Mouse (Mus musculus) liver, embryonic 12.5 days (tissue): ENCODE results near the gene Tpcn2. TPM values are rescaled to one million over a fixed set of nuclear protein-coding genes. Genes with fewer than 3 reads are reported as not detected.

Source experiments
- ATAC-seq: fragments of 200-750 bp; cut with Nextera tagmentation; 2 replicates; pipeline ENCODE4 v1.8.0; 2017; ENCODE audit warnings: moderate number of reproducible peaks, mild to moderate bottlenecking, moderate library complexity
- H3K27ac ChIP-seq: fragments of 300-500 bp; sonication (generic); 2 replicates; pipeline ENCODE4 v1.5.1; 2016; ENCODE audit warnings: mild to moderate bottlenecking
- H3K27me3 ChIP-seq: fragments of 300-500 bp; sonication (generic); replicated peaks from 2 replicates; pipeline ENCODE4 v1.6.1; 2016; ENCODE audit warnings: mild to moderate bottlenecking, moderate library complexity
- H3K36me3 ChIP-seq: fragments of 300-500 bp; sonication (generic); 2 replicates; pipeline ENCODE4 v1.6.1; 2016; ENCODE audit warnings: mild to moderate bottlenecking, moderate library complexity
- H3K4me1 ChIP-seq: fragments of 300-500 bp; sonication (generic); 2 replicates; pipeline ENCODE4 v1.6.1; 2016
- H3K4me2 ChIP-seq: fragments of 300-500 bp; sonication (generic); 2 replicates; pipeline ENCODE4 v1.6.1; 2016; ENCODE audit warnings: mild to moderate bottlenecking, moderate library complexity
- H3K4me3 ChIP-seq: fragments of 300-500 bp; sonication (generic); 2 replicates; pipeline ENCODE4 v1.5.1; 2016; ENCODE audit warnings: mild to moderate bottlenecking, moderate library complexity
- H3K9ac ChIP-seq: fragments of 300-500 bp; sonication (generic); 2 replicates; pipeline ENCODE4 v1.6.1; 2016; ENCODE audit warnings: mild to moderate bottlenecking, moderate library complexity
- H3K9me3 ChIP-seq: fragments of 300-500 bp; sonication (generic); replicated peaks from 2 replicates; pipeline ENCODE4 v1.6.1; 2016; ENCODE audit warnings: mild to moderate bottlenecking, moderate library complexity
- WGBS: fragments of 180-500 bp; shearing (Covaris S2); methylation state at CpG from one replicate; pipeline ENCODE4 v1.1.7; 2016; ENCODE audit not compliant: insufficient replicate concordance; 5-methylcytosine and 5-hydroxymethylcytosine counted together
- polyA plus RNA-seq: library from polyadenylated mRNA; unstranded; fragments of >200 nt; fragmentation: Nextera tagmentation; extraction: Ambion mirVana; gene quantifications from 2 replicates; pipeline ENCODE4 v1.2.1, GENCODE M21; 2016

Tpcn2 gene
- polyA plus RNA-seq, 1 experiment from 2014 or later = 2.9 TPM

- no peaks in the 10 kb centered on the region for H3K36me3 ChIP-seq
- no peak overlapping the region for H3K27ac ChIP-seq
- H3K4me3 ChIP-seq = no peak overlapping the region
- H3K9ac ChIP-seq = no peak overlapping the region
- H3K27me3 ChIP-seq = peaks cover 10% of the 10 kb centered on the region
- H3K9me3 ChIP-seq = no peaks in the 10 kb centered on the region
- no peak overlapping the region for H3K4me2 ChIP-seq
- peaks cover 21% of the 10 kb centered on the region for H3K4me1 ChIP-seq
- WGBS = 45% methylated on average over 4 of the region's 4 CpGs
- ATAC-seq = no peak
These were observed 73.2 kb downstream of the Tpcn2 start for GRCm38 (mm10) chr7:145210477-145211070.

GRCm38 (mm10) chr7:145208006-145208405 lies 75.8 kb downstream of the Tpcn2 start, which contains the start of gene 1810010D01Rik:
1810010D01Rik (minus strand) TSS chr7:145208119.
- peaks cover 21% of the 10 kb centered on the region for H3K4me1 ChIP-seq
- no peak within 1 kb of the TSS for H3K9ac ChIP-seq
- no peak within 1 kb of the TSS for H3K4me3 ChIP-seq
- no peaks in the 10 kb centered on the region for H3K36me3 ChIP-seq
- no peak within 1 kb of the TSS for H3K27ac ChIP-seq
- H3K9me3 ChIP-seq = no peaks in the 10 kb centered on the region
- peaks cover 14% of the 10 kb centered on the region for H3K27me3 ChIP-seq
- no peak within 1 kb of the TSS for H3K4me2 ChIP-seq
- ATAC-seq = no peak
- WGBS = 58% methylated on average over 4 of the region's 4 CpGs

- 62% methylated on average over 6 of the region's 6 CpGs for WGBS
These were observed 77.0 kb downstream of the Tpcn2 start for GRCm38 (mm10) chr7:145206801-145207200.

GRCm38 (mm10) chr7:145206056-145206610 lies 77.7 kb downstream of the Tpcn2 start:
- peak overlapping the region; percentile 37; the same call in 1 of the 2 replicates for H3K9ac ChIP-seq
- peaks cover 14% of the 10 kb centered on the region for H3K27me3 ChIP-seq
- no peaks in the 10 kb centered on the region for H3K36me3 ChIP-seq
- 4% methylated on average over 33 of the region's 34 CpGs for WGBS
- peak; percentile 53 for ATAC-seq
- H3K4me1 ChIP-seq = peaks cover 14% of the 10 kb centered on the region
- H3K9me3 ChIP-seq = no peaks in the 10 kb centered on the region
- H3K27ac ChIP-seq = peak overlapping the region; percentile 69
- peak overlapping the region; percentile 61 for H3K4me2 ChIP-seq
- H3K4me3 ChIP-seq = peak overlapping the region; percentile 27

More at GRCm38 (mm10) chr7:145206801-145207200, 77.0 kb downstream of the Tpcn2 start:
- no peak overlapping the region for H3K4me3 ChIP-seq
- H3K27ac ChIP-seq = peak overlapping the region; percentile 69
- no peak for ATAC-seq
- H3K4me2 ChIP-seq = peak overlapping the region; percentile 61
- peaks cover 14% of the 10 kb centered on the region for H3K27me3 ChIP-seq
- 0 out of 2 replicates have a peak overlapping the region, but pooled peaks have one; percentile 37 for H3K9ac ChIP-seq
- H3K36me3 ChIP-seq = no peaks in the 10 kb centered on the region
- peaks cover 17% of the 10 kb centered on the region for H3K4me1 ChIP-seq
- H3K9me3 ChIP-seq = no peaks in the 10 kb centered on the region

GRCm38 (mm10) chr7:145205363-145205902 lies 78.4 kb downstream of the Tpcn2 start:
- Histone ChIP-seq H3K36me3 (no peaks in the 10 kb centered on the region), H3K4me1 (peaks cover 14% of the 10 kb centered on the region), H3K9me3 (no peaks in the 10 kb centered on the region), H3K9ac (no peak overlapping the region), H3K4me3 (no peak overlapping the region), H3K27ac (no peak overlapping the region), H3K4me2 (no peak overlapping the region), H3K27me3 (peaks cover 14% of the 10 kb centered on the region)
- ATAC-seq = no peak
- WGBS = 62% methylated on average over 4 of the region's 4 CpGs

- no peak overlapping the region for H3K4me2 ChIP-seq
- H3K36me3 ChIP-seq = no peaks in the 10 kb centered on the region
- H3K9ac ChIP-seq = no peak overlapping the region
- WGBS = 63% methylated on average over 2 of the region's 2 CpGs
- no peaks in the 10 kb centered on the region for H3K9me3 ChIP-seq
- H3K4me3 ChIP-seq = no peak overlapping the region
- no peak overlapping the region for H3K27ac ChIP-seq
- H3K4me1 ChIP-seq = peaks cover 5% of the 10 kb centered on the region
- no peak for ATAC-seq
- H3K27me3 ChIP-seq = peaks cover 8% of the 10 kb centered on the region; the same call in 1 of the 2 replicates
These were observed 84.1 kb downstream of the Tpcn2 start for GRCm38 (mm10) chr7:145199711-145200110.

GRCm38 (mm10) chr7:145198223-145198714 lies 85.5 kb downstream of the Tpcn2 start:
- Histone ChIP-seq H3K4me1 (peaks cover 5% of the 10 kb centered on the region), H3K4me2 (no peak overlapping the region), H3K27ac (no peak overlapping the region), H3K9me3 (no peaks in the 10 kb centered on the region), H3K27me3 (peaks cover 8% of the 10 kb centered on the region; the same call in 1 of the 2 replicates), H3K4me3 (no peak overlapping the region), H3K36me3 (no peaks in the 10 kb centered on the region), H3K9ac (no peak overlapping the region; the same call in 1 of the 2 replicates)
- WGBS = 34% methylated on average over 4 of the region's 4 CpGs
- ATAC-seq = no peak

- no peak overlapping the region for H3K4me2 ChIP-seq
- ATAC-seq = no peak
These were observed 86.1 kb downstream of the Tpcn2 start for GRCm38 (mm10) chr7:145197711-145198110.

GRCm38 (mm10) chr7:145197042-145197441 lies 86.8 kb downstream of the Tpcn2 start:
- Histone ChIP-seq H3K27me3 (peaks cover 8% of the 10 kb centered on the region; the same call in 1 of the 2 replicates), H3K9me3 (no peaks in the 10 kb centered on the region), H3K4me1 (peaks cover 5% of the 10 kb centered on the region), H3K4me3 (no peak overlapping the region), H3K27ac (no peak overlapping the region), H3K4me2 (no peak overlapping the region), H3K36me3 (no peaks in the 10 kb centered on the region), H3K9ac (no peak overlapping the region)
- ATAC-seq = no peak
- 60% methylated on average over 3 of the region's 3 CpGs for WGBS

More at GRCm38 (mm10) chr7:145197711-145198110, 86.1 kb downstream of the Tpcn2 start:
- no peaks in the 10 kb centered on the region for H3K36me3 ChIP-seq
- H3K4me1 ChIP-seq = peaks cover 5% of the 10 kb centered on the region
- WGBS = 35% methylated on average over 3 of the region's 3 CpGs
- no peak overlapping the region for H3K4me3 ChIP-seq
- H3K9ac ChIP-seq = no peak overlapping the region
- H3K27ac ChIP-seq = no peak overlapping the region
- H3K9me3 ChIP-seq = no peaks in the 10 kb centered on the region
- peaks cover 8% of the 10 kb centered on the region; the same call in 1 of the 2 replicates for H3K27me3 ChIP-seq

GRCm38 (mm10) chr7:145196340-145196739 lies 87.5 kb downstream of the Tpcn2 start:
- no peaks in the 10 kb centered on the region for H3K9me3 ChIP-seq
- no peak for ATAC-seq
- no peak overlapping the region for H3K9ac ChIP-seq
- no peak overlapping the region for H3K4me2 ChIP-seq
- no peak overlapping the region for H3K27ac ChIP-seq
- WGBS = 70% methylated on average over 6 of the region's 6 CpGs
- no peaks in the 10 kb centered on the region for H3K36me3 ChIP-seq
- no peak overlapping the region for H3K4me3 ChIP-seq
- H3K4me1 ChIP-seq = peaks cover 5% of the 10 kb centered on the region
- H3K27me3 ChIP-seq = peaks cover 8% of the 10 kb centered on the region; the same call in 1 of the 2 replicates

- peaks cover 5% of the 10 kb centered on the region for H3K4me1 ChIP-seq
- WGBS = 34% methylated on average over 5 of the region's 5 CpGs
- no peaks in the 10 kb centered on the region for H3K36me3 ChIP-seq
- H3K27ac ChIP-seq = no peak overlapping the region
- no peak overlapping the region for H3K9ac ChIP-seq
- H3K4me2 ChIP-seq = no peak overlapping the region
- H3K9me3 ChIP-seq = no peaks in the 10 kb centered on the region
- no peak overlapping the region for H3K4me3 ChIP-seq
- ATAC-seq = no peak
- peaks cover 11% of the 10 kb centered on the region; the same call in 1 of the 2 replicates for H3K27me3 ChIP-seq
These were observed 88.5 kb downstream of the Tpcn2 start for GRCm38 (mm10) chr7:145195186-145195927.
